Mouse (Mus musculus) lung, postnatal 0 days (tissue): Measurements from ENCODE around the gene Tyk2.

ENCODE experiments used
- CTCF ChIP-seq: IDR thresholded peaks from 2 replicates; pipeline ENCODE4 v1.5.1; 2016; ENCODE audit warnings: antibody characterized with exemption, mild to moderate bottlenecking
- EP300 ChIP-seq: IDR thresholded peaks from 2 replicates; pipeline ENCODE4 v1.6.1; 2016; ENCODE audit warnings: antibody characterized with exemption, mild to moderate bottlenecking, control low read depth

DNA sequence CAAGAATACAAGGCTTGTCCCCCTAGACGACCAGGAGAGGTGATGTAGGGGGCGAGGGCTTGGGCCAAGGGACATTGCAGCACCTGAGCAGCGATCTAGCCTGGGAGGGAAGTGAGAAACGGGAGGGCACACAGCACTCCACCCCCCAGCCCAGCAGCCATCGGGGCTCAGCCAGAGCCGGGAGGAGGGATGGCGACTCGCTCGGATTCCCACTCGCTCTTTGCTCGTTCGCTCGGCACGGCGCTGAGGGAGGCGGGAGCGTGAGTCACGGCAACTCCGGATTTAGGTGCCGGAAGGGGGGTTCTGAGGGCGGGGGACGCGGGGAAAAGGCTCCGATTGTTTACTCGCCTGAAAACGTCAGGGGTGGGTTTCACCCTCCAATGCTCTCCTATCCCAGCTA, 33.0 kb upstream of the Tyk2 start:
- TF ChIP-seq CTCF, result no peak
- TF ChIP-seq EP300, result no peak
